Mouse (Mus musculus) c-Kit-positive CD71-positive TER-119-positive erythroid progenitor cells, embryonic 14.5 days (primary cell): ENCODE data around the gene St3gal4.

Experiments
- DNase-seq: peaks from one replicate; pipeline ENCODE4 v3.0.0-alpha.2; 2013; ENCODE audit warnings: low spot score

St3gal4 gene

GRCm38 (mm10) chr9:35105884-35106880 lies 12.9 kb downstream of the St3gal4 start:
- peak; percentile 68 for DNase-seq

GRCm38 (mm10) chr9:35105438-35105837 lies 13.6 kb downstream of the St3gal4 start:
- DNase-seq = no peak

- no peak for DNase-seq
Observed at GRCm38 (mm10) chr9:35104711-35105110, 14.4 kb downstream of the St3gal4 start.

- no peak for DNase-seq
Observed at GRCm38 (mm10) chr9:35098762-35099161, 20.3 kb downstream of the St3gal4 start.

- DNase-seq = no peak
Observed at GRCm38 (mm10) chr9:35097901-35098300, 21.2 kb downstream of the St3gal4 start.

GRCm38 (mm10) chr9:35095726-35096125 lies 23.3 kb downstream of the St3gal4 start:
- DNase-seq = no peak

- DNase-seq = no peak
Observed at GRCm38 (mm10) chr9:35093350-35093749, 25.7 kb downstream of the St3gal4 start.

- DNase-seq = no peak
Observed at GRCm38 (mm10) chr9:35092904-35093303, 26.2 kb downstream of the St3gal4 start.

GRCm38 (mm10) chr9:35061446-35061845 lies 57.6 kb downstream of the St3gal4 start:
- no peak for DNase-seq

GRCm38 (mm10) chr9:35059881-35060280 lies 59.2 kb downstream of the St3gal4 start:
- DNase-seq = no peak

GRCm38 (mm10) chr9:35058596-35059354 lies 60.3 kb downstream of the St3gal4 start:
- DNase-seq = no peak

- no peak for DNase-seq
Observed at GRCm38 (mm10) chr9:35058186-35058585, 60.9 kb downstream of the St3gal4 start.

GRCm38 (mm10) chr9:35057631-35058030 lies 61.4 kb downstream of the St3gal4 start:
- DNase-seq = no peak

- no peak for DNase-seq
Observed at GRCm38 (mm10) chr9:35056611-35057010, 62.5 kb downstream of the St3gal4 start.

- DNase-seq = no peak
Observed at GRCm38 (mm10) chr9:35055528-35056330, 63.3 kb downstream of the St3gal4 start.

- DNase-seq = no peak
Observed at GRCm38 (mm10) chr9:35053669-35054068, 65.4 kb downstream of the St3gal4 start.

- no peak for DNase-seq
Observed at GRCm38 (mm10) chr9:35053081-35053480, 66.0 kb downstream of the St3gal4 start.

- DNase-seq = no peak
Observed at GRCm38 (mm10) chr9:35052671-35053070, 66.4 kb downstream of the St3gal4 start.

GRCm38 (mm10) chr9:35051666-35052065 lies 67.4 kb downstream of the St3gal4 start:
- no peak for DNase-seq

- DNase-seq = no peak
Observed at GRCm38 (mm10) chr9:35050701-35051454, 68.2 kb downstream of the St3gal4 start.

GRCm38 (mm10) chr9:35049891-35050527 lies 69.1 kb downstream of the St3gal4 start:
- DNase-seq = no peak
